Mouse (Mus musculus) hindbrain, embryonic 16.5 days (tissue): Measurements from ENCODE around the gene Timm29. TPM values are rescaled to one million over a fixed set of nuclear protein-coding genes. Genes with fewer than 3 reads are reported as not detected.
A peak's percentile ranks its signal among the peaks of the same experiment; 100 is the strongest.

Source experiments
- ATAC-seq: fragments of 200-750 bp; cut with Nextera tagmentation; 2 replicates; pipeline ENCODE4 v1.8.0; 2017; ENCODE audit warnings: moderate TSS enrichment, moderate library complexity
- H3K27ac ChIP-seq: fragments of 300-500 bp; sonication (generic); 2 replicates; pipeline ENCODE4 v1.5.1; 2014; ENCODE audit warnings: low read depth, mild to moderate bottlenecking, control low read depth, low read length, moderate library complexity
- H3K27me3 ChIP-seq: fragments of 300-500 bp; sonication (generic); replicated peaks from 2 replicates; pipeline ENCODE4 v1.6.1; 2014; ENCODE audit warnings: low read length; ENCODE audit not compliant: control insufficient read depth, insufficient read depth
- H3K36me3 ChIP-seq: fragments of 300-500 bp; sonication (generic); 2 replicates; pipeline ENCODE4 v1.6.1; 2014; ENCODE audit warnings: mild to moderate bottlenecking, low read length, moderate library complexity, mixed read lengths; ENCODE audit not compliant: control insufficient read depth, insufficient read depth
- H3K4me1 ChIP-seq: fragments of 300-500 bp; sonication (generic); 2 replicates; pipeline ENCODE4 v1.6.1; 2014; ENCODE audit warnings: low read depth, low read length; ENCODE audit not compliant: control insufficient read depth, insufficient read depth
- H3K4me2 ChIP-seq: fragments of 300-500 bp; sonication (generic); 2 replicates; pipeline ENCODE4 v1.6.1; 2014; ENCODE audit warnings: mild to moderate bottlenecking, low read length, control low read depth, moderate library complexity
- H3K4me3 ChIP-seq: fragments of 300-500 bp; sonication (generic); 2 replicates; pipeline ENCODE4 v1.5.1; 2014; ENCODE audit warnings: mild to moderate bottlenecking, low read length, control low read depth, moderate library complexity
- H3K9ac ChIP-seq: fragments of 300-500 bp; sonication (generic); 2 replicates; pipeline ENCODE4 v1.6.1; 2014; ENCODE audit warnings: low read depth, mild to moderate bottlenecking, control low read depth, low read length, moderate library complexity
- H3K9me3 ChIP-seq: fragments of 300-500 bp; sonication (generic); 2 replicates; pipeline ENCODE4 v1.6.1; 2014; ENCODE audit warnings: mild to moderate bottlenecking, low read length, moderate library complexity; ENCODE audit not compliant: control insufficient read depth
- WGBS: fragments of 180-500 bp; shearing (Covaris S2); extraction: QIAGEN DNeasy Blood & Tissue Kit; methylation state at CpG from one replicate; pipeline ENCODE4 v1.1.7; 2014; 5-methylcytosine and 5-hydroxymethylcytosine counted together
- polyA plus RNA-seq: library from polyadenylated mRNA; unstranded; fragments of >200 nt; fragmentation: Nextera tagmentation; extraction: Ambion mirVana; gene quantifications from 2 replicates; pipeline ENCODE4 v1.2.1, GENCODE M21; 2015

The Timm29 gene
- polyA plus RNA-seq, 1 experiment from 2014 or later: 51.8 TPM

GRCm38 (mm10) chr9:21556996-21557395 is 35.5 kb upstream of the Timm29 start:
- WGBS: 93% methylated on average over 2 of the region's 2 CpGs
- Histone ChIP-seq H3K36me3 (0 out of 2 replicates have a peak, but pooled peaks cover 2% of the 10 kb centered on the region), H3K4me2 (no peak overlapping the region), H3K4me3 (no peak overlapping the region), H3K27me3 (no peaks in the 10 kb centered on the region), H3K4me1 (peaks cover 4% of the 10 kb centered on the region), H3K27ac (no peak overlapping the region), H3K9ac (no peak overlapping the region), H3K9me3 (no peaks in the 10 kb centered on the region)
- 0 out of 2 replicates have a peak, but pooled peaks have one; percentile 15 for ATAC-seq

- 97% methylated on average over 2 of the region's 2 CpGs for WGBS
- no peak overlapping the region for H3K4me3 ChIP-seq
- ATAC-seq: no peak
- H3K36me3 ChIP-seq: 0 out of 2 replicates have a peak, but pooled peaks cover 2% of the 10 kb centered on the region
- no peaks in the 10 kb centered on the region for H3K9me3 ChIP-seq
- no peak overlapping the region for H3K4me2 ChIP-seq
- H3K27me3 ChIP-seq: no peaks in the 10 kb centered on the region
- no peak overlapping the region for H3K27ac ChIP-seq
- peaks cover 4% of the 10 kb centered on the region for H3K4me1 ChIP-seq
- no peak overlapping the region for H3K9ac ChIP-seq
These were observed 35.0 kb upstream of the Timm29 start for GRCm38 (mm10) chr9:21557556-21557955.

GRCm38 (mm10) chr9:21558366-21558765 is 34.2 kb upstream of the Timm29 start:
- Histone ChIP-seq H3K36me3 (0 out of 2 replicates have a peak, but pooled peaks cover 2% of the 10 kb centered on the region), H3K9ac (no peak overlapping the region), H3K27ac (no peak overlapping the region), H3K4me2 (no peak overlapping the region), H3K4me3 (no peak overlapping the region), H3K9me3 (no peaks in the 10 kb centered on the region), H3K27me3 (no peaks in the 10 kb centered on the region), H3K4me1 (peaks cover 4% of the 10 kb centered on the region)
- 0 out of 2 replicates have a peak, but pooled peaks have one; percentile 15 for ATAC-seq
- WGBS: 66% methylated on average over 4 of the region's 4 CpGs

- 90% methylated on average over 3 of the region's 3 CpGs for whole genome bisulfite sequencing
- Histone ChIP-seq H3K9ac (no peak overlapping the region), H3K9me3 (no peaks in the 10 kb centered on the region), H3K27me3 (no peaks in the 10 kb centered on the region), H3K4me1 (peaks cover 4% of the 10 kb centered on the region), H3K36me3 (0 out of 2 replicates have a peak, but pooled peaks cover 2% of the 10 kb centered on the region), H3K4me2 (no peak overlapping the region), H3K4me3 (no peak overlapping the region), H3K27ac (no peak overlapping the region)
- no peak for ATAC-seq
These were observed 33.4 kb upstream of the Timm29 start for GRCm38 (mm10) chr9:21559151-21559550.

- Histone ChIP-seq H3K4me3 (no peak overlapping the region), H3K4me2 (no peak overlapping the region), H3K9me3 (no peaks in the 10 kb centered on the region), H3K9ac (no peak overlapping the region), H3K36me3 (peaks cover under 1% of the 10 kb centered on the region; the same call in 1 of the 2 replicates), H3K27ac (no peak overlapping the region), H3K4me1 (no peaks in the 10 kb centered on the region; the same call in 1 of the 2 replicates), H3K27me3 (no peaks in the 10 kb centered on the region)
- ATAC-seq: no peak
- 92% methylated on average over 1 of the region's 1 CpGs for WGBS
These were observed 28.1 kb upstream of the Timm29 start for GRCm38 (mm10) chr9:21564420-21564819.

GRCm38 (mm10) chr9:21565004-21565586 is 27.4 kb upstream of the Timm29 start:
- H3K27ac ChIP-seq: no peak overlapping the region
- no peaks in the 10 kb centered on the region for H3K9me3 ChIP-seq
- H3K4me2 ChIP-seq: no peak overlapping the region
- peaks cover 6% of the 10 kb centered on the region for H3K36me3 ChIP-seq
- no peak for ATAC-seq
- H3K4me1 ChIP-seq: no peaks in the 10 kb centered on the region; the same call in 1 of the 2 replicates
- H3K4me3 ChIP-seq: no peak overlapping the region
- 88% methylated on average over 4 of the region's 4 CpGs for WGBS
- no peak overlapping the region for H3K9ac ChIP-seq
- no peaks in the 10 kb centered on the region for H3K27me3 ChIP-seq

- Histone ChIP-seq H3K9ac (no peak overlapping the region), H3K9me3 (no peaks in the 10 kb centered on the region), H3K4me1 (no peaks in the 10 kb centered on the region; the same call in 1 of the 2 replicates), H3K27me3 (no peaks in the 10 kb centered on the region), H3K4me3 (no peak overlapping the region), H3K27ac (no peak overlapping the region), H3K4me2 (no peak overlapping the region), H3K36me3 (peaks cover 10% of the 10 kb centered on the region)
- 100% methylated on average over 1 of the region's 1 CpGs for WGBS
- no peak for ATAC-seq
These were observed 26.0 kb upstream of the Timm29 start for GRCm38 (mm10) chr9:21566538-21566937.

- Histone ChIP-seq H3K4me1 (no peaks in the 10 kb centered on the region; the same call in 1 of the 2 replicates), H3K27me3 (no peaks in the 10 kb centered on the region), H3K4me3 (no peak overlapping the region), H3K36me3 (peaks cover 15% of the 10 kb centered on the region), H3K9ac (no peak overlapping the region), H3K4me2 (no peak overlapping the region), H3K27ac (no peak overlapping the region), H3K9me3 (no peaks in the 10 kb centered on the region)
- 83% methylated on average over 2 of the region's 2 CpGs for WGBS
- no peak for ATAC-seq
These were observed 25.5 kb upstream of the Timm29 start for GRCm38 (mm10) chr9:21567051-21567450.

GRCm38 (mm10) chr9:21568657-21569255 is 23.8 kb upstream of the Timm29 start:
- no peak overlapping the region for H3K4me2 ChIP-seq
- no peaks in the 10 kb centered on the region; the same call in 1 of the 2 replicates for H3K4me1 ChIP-seq
- no peak overlapping the region for H3K27ac ChIP-seq
- no peak overlapping the region for H3K4me3 ChIP-seq
- no peak for ATAC-seq
- 90% methylated on average over 8 of the region's 8 CpGs for WGBS
- peaks cover 23% of the 10 kb centered on the region for H3K36me3 ChIP-seq
- H3K9me3 ChIP-seq: no peaks in the 10 kb centered on the region
- no peaks in the 10 kb centered on the region for H3K27me3 ChIP-seq
- no peak overlapping the region for H3K9ac ChIP-seq
